In the genomic region with DNA sequence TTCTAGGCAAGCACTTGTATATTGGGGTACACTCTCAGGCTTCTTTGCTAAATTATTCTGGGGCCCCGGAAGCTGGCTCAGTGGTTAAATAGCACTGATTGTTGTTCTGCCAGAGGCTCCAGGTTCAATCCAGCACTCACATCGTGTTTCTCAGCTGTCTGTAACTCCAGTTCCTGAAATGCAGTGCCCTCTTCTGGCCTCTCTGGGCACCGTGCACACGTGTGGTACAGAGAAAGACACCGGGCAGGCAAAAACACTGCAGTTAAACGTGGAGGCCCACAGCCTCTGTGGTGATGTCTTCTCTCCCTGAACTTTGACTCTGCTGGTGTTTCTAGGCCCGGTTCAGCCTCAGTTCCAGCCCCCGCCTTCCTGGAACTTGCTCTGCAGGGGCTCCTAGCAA, we compare ENCODE assay signal across 8 mouse cellular contexts. TPM values are rescaled to one million over a fixed set of nuclear protein-coding genes. Genes with fewer than 3 reads are reported as not detected.
A peak's percentile ranks its signal among the peaks of the same experiment; 100 is the strongest.
DNase-seq lines count a peak whose midpoint lies in the region; ATAC-seq and TF ChIP-seq lines count a peak whose summit lies in the region.

No protein-coding gene starts in this region.

- no peak for ATAC-seq in kidney, embryonic 14.5 days (ENCODE audit: low FRiP score, low TSS enrichment)
- no peak for ATAC-seq in G1E (ENCODE audit: extremely low read depth, insufficient number of reproducible peaks, low FRiP score, poor library complexity, severe bottlenecking)
- peak; percentile 51; the same call in 1 of the 2 replicates for ATAC-seq in monocyte, adult 5-6 weeks (replicated peaks; ENCODE audit: insufficient number of reproducible peaks, low FRiP score, low TSS enrichment, poor library complexity, severe bottlenecking)
- ATAC-seq in erythroblast, adult 5-6 weeks (replicated peaks; ENCODE audit: low FRiP score, poor library complexity, severe bottlenecking), result no peak

- 21% methylated on average over 8 of the region's 8 CpGs for WGBS in kidney, embryonic 14.5 days

- H3K9ac ChIP-seq in kidney, embryonic 14.5 days (ENCODE audit: low read depth, low read length), result no peak overlapping the region

- DNase-seq in kidney, adult 11 months, result peak; percentile 72
- peak; percentile 16 for DNase-seq in G1E (ENCODE audit: low spot score)
- DNase-seq in embryo, embryonic 9.5 days (ENCODE audit: extremely low spot score), result peak; percentile 32
- peak; percentile 71 to 82 for DNase-seq in kidney, postnatal 4 days
- DNase-seq in layer of hippocampus, adult 8-10 months (ENCODE audit: low spot score in 2 of 2), result no peak

- H3K4me1 ChIP-seq in kidney, embryonic 14.5 days (ENCODE audit: control insufficient read depth, insufficient read depth, low read length), result peaks cover 12% of the 10 kb centered on the region
- H3K4me1 ChIP-seq in G1E (ENCODE audit: insufficient read depth, low read depth, low read length), result peaks cover 41% of the 10 kb centered on the region

- H3K9me3 ChIP-seq in kidney, embryonic 14.5 days (ENCODE audit: control insufficient read depth, low read length), result no peaks in the 10 kb centered on the region
- no peaks in the 10 kb centered on the region for H3K9me3 ChIP-seq in G1E (replicated peaks)

- H3K4me3 ChIP-seq in kidney, embryonic 14.5 days (ENCODE audit: low read length), result no peak overlapping the region
- no peak overlapping the region for H3K4me3 ChIP-seq in G1E (ENCODE audit: low read depth, low read length)

- no peaks in the 10 kb centered on the region for H3K36me3 ChIP-seq in kidney, embryonic 14.5 days (ENCODE audit: control insufficient read depth, insufficient read depth, low read length)
- no peaks in the 10 kb centered on the region for H3K36me3 ChIP-seq in G1E (replicated peaks)

- no peak overlapping the region for H3K4me2 ChIP-seq in kidney, embryonic 14.5 days (replicated peaks; ENCODE audit: low read depth, low read length)

- H3K27ac ChIP-seq in kidney, embryonic 14.5 days (ENCODE audit: low read depth, low read length), result no peak overlapping the region

- no peaks in the 10 kb centered on the region for H3K27me3 ChIP-seq in kidney, embryonic 14.5 days (ENCODE audit: control insufficient read depth, insufficient read depth, low read length)
- H3K27me3 ChIP-seq in G1E (ENCODE audit: insufficient read depth, low read length), result no peaks in the 10 kb centered on the region

- TF ChIP-seq CTCF in G1E (IDR thresholded peaks at IDR 0.05; ENCODE audit: low read depth, low read length), result no peak

RNA-seq across cellular contexts. Expression of a gene that starts 4.5 kb away (rescaled TPM):
- polyA plus RNA-seq in kidney, embryonic 14.5 days (2014; fragmentation: Nextera tagmentation; extraction: Ambion mirVana), result 112 and 132 TPM in 2 replicates
- total RNA-seq in G1E (2014; fragmentation: Nextera tagmentation) (73.6 and 75.9 TPM in 2 replicates), G1E (2017) (126 and 131 TPM in 2 replicates)
- polyA plus RNA-seq in G1E (2012), result 39.9 and 53.7 TPM in 2 replicates
- total RNA-seq in monocyte, adult 5-6 weeks (2017), result 139 to 200 TPM (median 191 TPM) in 3 replicates
- total RNA-seq in erythroblast, adult 5-6 weeks (2015; ENCODE audit: low replicate concordance), result 15.6 and 18.8 TPM in 2 replicates
- 20.2 and 34.8 TPM in 2 replicates for total RNA-seq in erythroblast, adult 5-6 weeks (2017; ENCODE audit: low replicate concordance)
- total RNA-seq in layer of hippocampus, adult 8-10 months (2022), result 10 to 100 TPM; 36.9 to 43.1 (median 40.0) TPM

RNA-seq across cellular contexts. Expression of a gene that starts 17.7 kb away (rescaled TPM):
- polyA plus RNA-seq in kidney, embryonic 14.5 days (2014; fragmentation: Nextera tagmentation; extraction: Ambion mirVana), result 0.80 and 1.0 TPM in 2 replicates
- total RNA-seq in G1E (2014; fragmentation: Nextera tagmentation), result 3.7 and 5.1 TPM in 2 replicates
- total RNA-seq in G1E (2017), result 3.1 and 4.1 TPM in 2 replicates
- 1.7 and 2.2 TPM in 2 replicates for polyA plus RNA-seq in G1E (2012)
- 218 to 515 TPM (median 322 TPM) in 3 replicates for total RNA-seq in monocyte, adult 5-6 weeks (2017)
- total RNA-seq in erythroblast, adult 5-6 weeks (2015; ENCODE audit: low replicate concordance), result 29.0 and 34.4 TPM in 2 replicates
- 4.0 and 10.4 TPM in 2 replicates for total RNA-seq in erythroblast, adult 5-6 weeks (2017; ENCODE audit: low replicate concordance)
- total RNA-seq in layer of hippocampus, adult 8-10 months (2022), result under 1 TPM; 0.36 to 0.73 (median 0.53) TPM

RNA-seq across cellular contexts. Expression of a gene that starts 17.8 kb away (rescaled TPM):
- 252 and 290 TPM in 2 replicates for polyA plus RNA-seq in kidney, embryonic 14.5 days (2014; fragmentation: Nextera tagmentation; extraction: Ambion mirVana)
- total RNA-seq in G1E (2014; fragmentation: Nextera tagmentation) (67.0 and 68.7 TPM in 2 replicates), G1E (2017) (56.4 and 74.6 TPM in 2 replicates)
- 121 and 138 TPM in 2 replicates for polyA plus RNA-seq in G1E (2012)
- total RNA-seq in monocyte, adult 5-6 weeks (2017), result 9.6 to 13.3 TPM (median 9.9 TPM) in 3 replicates
- 14.0 and 24.8 TPM in 2 replicates for total RNA-seq in erythroblast, adult 5-6 weeks (2015; ENCODE audit: low replicate concordance)
- 2.0 and 8.6 TPM in 2 replicates for total RNA-seq in erythroblast, adult 5-6 weeks (2017; ENCODE audit: low replicate concordance)
- 10 to 100 TPM; 16.8 to 21.7 (median 19.5) TPM for total RNA-seq in layer of hippocampus, adult 8-10 months (2022)

RNA-seq across cellular contexts. Expression of a gene that starts 34.2 kb away (rescaled TPM):
- polyA plus RNA-seq in kidney, embryonic 14.5 days (2014; fragmentation: Nextera tagmentation; extraction: Ambion mirVana), result 59.3 and 94.9 TPM in 2 replicates
- total RNA-seq in G1E (2014; fragmentation: Nextera tagmentation), result 3.1 and 5.8 TPM in 2 replicates
- total RNA-seq in G1E (2017), result 11.9 and 16.5 TPM in 2 replicates
- 42.6 and 60.5 TPM in 2 replicates for polyA plus RNA-seq in G1E (2012)
- total RNA-seq in monocyte, adult 5-6 weeks (2017), result 0.57 to 3.9 TPM (median 2.9 TPM) in 3 replicates
- 1.7 TPM in 1 of 2 replicates, not detected in the other for total RNA-seq in erythroblast, adult 5-6 weeks (2015; ENCODE audit: low replicate concordance)
- 0.70 TPM in 1 of 2 replicates, not detected in the other for total RNA-seq in erythroblast, adult 5-6 weeks (2017; ENCODE audit: low replicate concordance)
- 10 to 100 TPM; 51.6 to 62.9 (median 58.3) TPM for total RNA-seq in layer of hippocampus, adult 8-10 months (2022)

RNA-seq across cellular contexts. Expression of a gene that starts 45.4 kb away (rescaled TPM):
- 18.5 and 21.6 TPM in 2 replicates for polyA plus RNA-seq in kidney, embryonic 14.5 days (2014; fragmentation: Nextera tagmentation; extraction: Ambion mirVana)
- total RNA-seq in G1E (2014; fragmentation: Nextera tagmentation) (128 and 141 TPM in 2 replicates), G1E (2017) (51.1 and 54.9 TPM in 2 replicates)
- 263 and 305 TPM in 2 replicates for polyA plus RNA-seq in G1E (2012)
- 117 to 359 TPM (median 130 TPM) in 3 replicates for total RNA-seq in monocyte, adult 5-6 weeks (2017)
- 189 and 204 TPM in 2 replicates for total RNA-seq in erythroblast, adult 5-6 weeks (2015; ENCODE audit: low replicate concordance)
- 179 and 191 TPM in 2 replicates for total RNA-seq in erythroblast, adult 5-6 weeks (2017; ENCODE audit: low replicate concordance)
- total RNA-seq in layer of hippocampus, adult 8-10 months (2022), result 1 to 10 TPM; 2.4 to 7.9 (median 7.0) TPM

Comparison
In these comparisons a context has a peak if more than half of its experiments do, and no peak if none do; other contexts are left out.
1. DNase-seq: peak in kidney, adult 11 months (single experiment), G1E (single experiment), embryo, embryonic 9.5 days (single experiment) and kidney, postnatal 4 days (2 of 2); none in layer of hippocampus, adult 8-10 months (0 of 2).